In genomic region chr4:40471880-40472279, GRCm38 (mm10) we compare ENCODE assay signal across 8 mouse cellular contexts. TPM values are rescaled to one million over a fixed set of nuclear protein-coding genes. Genes with fewer than 3 reads are reported as not detected.
DNase-seq lines count a peak whose midpoint lies in the region; ATAC-seq and TF ChIP-seq lines count a peak whose summit lies in the region.

Gene Tmem215 (plus strand): TSS chr4:40472180.

- no peak for DNase-seq in heart, postnatal 4 days
- DNase-seq in retina, postnatal 1 day: peak; percentile 66
- no peak for DNase-seq in retina, embryonic 14.5 days (ENCODE audit: low spot score)
- no peak for DNase-seq in liver, embryonic 13.5 days
- DNase-seq in stomach, postnatal 0 days (ENCODE audit: low spot score): no peak
- no peak for DNase-seq in adrenal gland, adult 18-20 months (ENCODE audit: low spot score in 2 of 2)
- no peak for DNase-seq in cerebellum, adult 9-11 months

- H3K27ac ChIP-seq in heart, embryonic 11.5 days (ENCODE audit: low read depth, low read length): no peak within 1 kb of the TSS
- H3K27ac ChIP-seq in liver, embryonic 13.5 days: no peak within 1 kb of the TSS
- no peak within 1 kb of the TSS for H3K27ac ChIP-seq in stomach, postnatal 0 days (replicated peaks)

- TF ChIP-seq EP300 in stomach, postnatal 0 days (optimal IDR thresholded peaks at IDR 0.05): no peak

- peak within 1 kb of the TSS; percentile 59; the same call in 1 of the 2 replicates for H3K9ac ChIP-seq in heart, embryonic 11.5 days (ENCODE audit: low read depth, low read length)
- H3K9ac ChIP-seq in liver, embryonic 13.5 days: no peak within 1 kb of the TSS
- H3K9ac ChIP-seq in stomach, postnatal 0 days (ENCODE audit: low read length): no peak within 1 kb of the TSS

- no peak for ATAC-seq in heart, embryonic 11.5 days (replicated peaks; ENCODE audit: insufficient number of reproducible peaks, low FRiP score, low TSS enrichment)
- no peak for ATAC-seq in liver, embryonic 13.5 days (ENCODE audit: low read depth)
- ATAC-seq in stomach, postnatal 0 days (ENCODE audit: low FRiP score, low TSS enrichment): no peak

- H3K36me3 ChIP-seq in heart, embryonic 11.5 days (ENCODE audit: control insufficient read depth, insufficient read depth, low read length): no peaks in the 10 kb centered on the region
- no peaks in the 10 kb centered on the region for H3K36me3 ChIP-seq in liver, embryonic 13.5 days
- no peaks in the 10 kb centered on the region for H3K36me3 ChIP-seq in stomach, postnatal 0 days (ENCODE audit: control insufficient read depth, insufficient read depth, low read length)

- no peaks in the 10 kb centered on the region for H3K4me1 ChIP-seq in heart, embryonic 11.5 days (ENCODE audit: control insufficient read depth, insufficient read depth, low read length)
- no peaks in the 10 kb centered on the region for H3K4me1 ChIP-seq in liver, embryonic 13.5 days (replicated peaks)
- H3K4me1 ChIP-seq in stomach, postnatal 0 days (replicated peaks; ENCODE audit: control insufficient read depth, insufficient read depth): no peaks in the 10 kb centered on the region

- H3K4me3 ChIP-seq in heart, embryonic 11.5 days (ENCODE audit: low read depth, low read length): peak within 1 kb of the TSS; percentile 47
- peak within 1 kb of the TSS; percentile 24 for H3K4me3 ChIP-seq in liver, embryonic 13.5 days (replicated peaks)
- H3K4me3 ChIP-seq in stomach, postnatal 0 days (ENCODE audit: low read depth, low read length): peak within 1 kb of the TSS; percentile 35

- WGBS in heart, embryonic 11.5 days (ENCODE audit: insufficient replicate concordance): 78% methylated on average over 10 of the region's 10 CpGs
- 67% methylated on average over 10 of the region's 10 CpGs for WGBS in liver, embryonic 13.5 days (ENCODE audit: insufficient replicate concordance)
- WGBS in stomach, postnatal 0 days: 74% methylated on average over 10 of the region's 10 CpGs

- TF ChIP-seq CTCF in stomach, postnatal 0 days (IDR thresholded peaks at IDR 0.05; ENCODE audit: low read depth): no peak

- H3K4me2 ChIP-seq in heart, embryonic 11.5 days: peak within 1 kb of the TSS; percentile 87
- peak within 1 kb of the TSS; percentile 47 for H3K4me2 ChIP-seq in liver, embryonic 13.5 days
- peak within 1 kb of the TSS; percentile 56 for H3K4me2 ChIP-seq in stomach, postnatal 0 days (replicated peaks; ENCODE audit: low read depth)

- H3K27me3 ChIP-seq in heart, embryonic 11.5 days (ENCODE audit: control insufficient read depth, insufficient read depth, low read length): peaks cover 30% of the 10 kb centered on the region
- peaks cover 35% of the 10 kb centered on the region for H3K27me3 ChIP-seq in liver, embryonic 13.5 days
- H3K27me3 ChIP-seq in stomach, postnatal 0 days (ENCODE audit: control insufficient read depth, insufficient read depth, low read length): 0 out of 2 replicates have a peak, but pooled peaks cover 3% of the 10 kb centered on the region

- no peaks in the 10 kb centered on the region for H3K9me3 ChIP-seq in heart, embryonic 11.5 days (replicated peaks; ENCODE audit: control insufficient read depth, low read length)
- no peaks in the 10 kb centered on the region for H3K9me3 ChIP-seq in liver, embryonic 13.5 days (replicated peaks)
- no peaks in the 10 kb centered on the region for H3K9me3 ChIP-seq in stomach, postnatal 0 days (ENCODE audit: control insufficient read depth, low read length)

RNA-seq across cellular contexts. Expression of gene Tmem215, which starts in this region (rescaled TPM):
- polyA plus RNA-seq in heart, embryonic 11.5 days (2014; fragmentation: Nextera tagmentation; extraction: Ambion mirVana): 0.52 and 0.61 TPM in 2 replicates
- total RNA-seq in heart, postnatal 4 days (2021): under 1 TPM; 0.14 to 0.24 TPM
- 0.08 and 0.30 TPM in 2 replicates for polyA plus RNA-seq in liver, embryonic 13.5 days (2015; fragmentation: Nextera tagmentation; extraction: Ambion mirVana)
- 0.28 and 0.50 TPM in 2 replicates for polyA plus RNA-seq in stomach, postnatal 0 days (2015; fragmentation: Nextera tagmentation; extraction: Ambion mirVana)
- total RNA-seq in adrenal gland, adult 18-20 months (2021): not detected
